Mouse (Mus musculus) layer of hippocampus, adult 9-10 months (tissue): ENCODE measurements around the gene Bcar3.

Experiments
- DNase-seq: peaks from one replicate; pipeline ENCODE4 v3.0.0; 2022; ENCODE audit warnings: low spot score

Bcar3 gene

DNA sequence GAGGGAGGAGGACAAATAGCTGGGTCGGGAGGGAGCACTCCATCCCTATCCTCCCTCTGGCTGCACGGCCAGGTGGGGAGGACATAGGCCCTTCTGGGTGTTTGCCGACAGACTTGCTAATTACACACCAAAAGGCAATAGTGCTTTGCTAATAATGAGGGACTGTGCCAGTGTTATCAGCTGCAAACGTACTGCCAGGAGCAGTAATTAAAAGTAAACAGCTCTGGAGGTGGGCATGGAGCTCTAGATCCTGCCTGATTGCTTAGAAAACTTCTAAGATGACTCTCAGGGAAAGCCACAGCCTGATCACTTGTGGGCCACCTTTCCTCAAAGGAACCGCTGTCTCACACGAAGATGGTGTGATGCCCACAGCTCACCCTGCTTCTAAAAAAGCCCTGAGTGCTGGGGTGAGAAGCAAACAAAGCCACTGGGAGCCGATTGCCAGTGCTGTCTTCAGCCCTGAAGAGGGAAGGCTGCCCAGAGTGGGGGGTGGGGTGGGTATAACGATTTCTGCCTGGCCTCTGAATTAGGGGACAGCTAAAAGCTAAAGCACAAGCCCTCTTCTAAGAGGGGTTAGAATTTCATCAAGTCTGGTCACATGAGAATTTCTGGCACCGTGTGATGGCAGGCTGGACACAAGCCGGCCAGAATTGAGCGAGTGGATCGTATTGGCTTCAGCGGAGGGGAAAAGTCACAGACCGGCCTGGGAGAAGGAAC, 189.3 kb downstream of the Bcar3 start:
- no peak for DNase-seq

DNA sequence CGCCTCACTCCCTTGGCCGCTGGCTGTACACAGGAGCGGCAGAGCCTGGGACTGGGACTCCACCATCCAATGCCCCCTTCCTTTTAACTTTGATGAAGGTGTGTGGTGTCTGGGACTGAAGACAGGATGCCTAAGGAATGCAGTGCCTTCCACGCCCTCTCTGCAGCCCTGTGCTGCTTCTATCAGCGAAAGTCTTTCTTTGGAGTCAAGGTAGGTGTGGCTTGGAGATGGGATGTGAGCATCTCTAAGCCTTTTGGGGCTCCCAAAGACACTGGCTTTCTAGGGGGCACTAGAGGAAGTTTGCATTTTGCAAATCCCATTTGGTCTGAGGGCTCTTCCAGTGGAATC, 189.8 kb downstream of the Bcar3 start:
- DNase-seq, result no peak

GRCm38 (mm10) chr3:122484301-122484700, 190.4 kb downstream of the Bcar3 start:
- no peak for DNase-seq

DNA sequence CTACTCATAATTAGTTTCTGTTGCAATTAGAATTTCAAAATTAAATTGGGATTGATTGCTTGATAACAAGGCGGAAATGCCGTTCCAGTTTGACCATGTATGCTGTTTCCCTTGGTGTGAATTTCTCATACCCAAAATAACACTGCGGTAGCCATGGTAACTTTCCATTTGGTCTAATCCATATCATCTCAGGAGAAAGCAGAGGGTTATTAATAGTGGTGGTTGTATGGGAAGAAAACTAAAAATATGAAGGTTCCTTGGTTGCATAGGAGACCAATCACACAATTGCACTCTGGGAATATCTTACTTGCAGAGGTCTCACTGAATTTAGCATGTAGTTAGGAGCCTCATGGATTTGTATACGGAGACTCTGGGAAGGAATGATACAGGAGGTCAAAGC, 191.8 kb downstream of the Bcar3 start:
- no peak for DNase-seq

- no peak for DNase-seq
These were observed 192.3 kb downstream of the Bcar3 start for GRCm38 (mm10) chr3:122486193-122486592.

- no peak for DNase-seq
These were observed 194.3 kb downstream of the Bcar3 start for GRCm38 (mm10) chr3:122488051-122488754.

DNA sequence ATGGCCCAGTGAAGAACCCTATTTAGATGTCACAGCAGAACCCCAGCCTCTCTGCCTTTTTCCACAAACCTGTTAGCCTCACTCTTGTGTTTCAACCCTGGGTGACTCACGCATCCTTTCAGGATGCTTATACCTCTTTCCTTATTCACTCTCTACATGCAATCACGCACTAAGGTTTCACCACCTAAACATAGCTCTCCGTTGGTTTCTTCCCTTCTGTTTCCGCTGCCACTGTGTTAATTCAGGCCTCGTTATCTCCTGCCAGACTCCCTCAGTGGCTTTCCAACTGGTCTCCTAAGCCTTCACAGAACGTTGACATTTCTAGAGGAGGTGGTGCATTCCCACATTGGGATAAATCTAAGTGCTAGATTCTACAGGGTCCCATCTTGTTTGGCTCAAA, 196.6 kb downstream of the Bcar3 start:
- no peak for DNase-seq

- DNase-seq, result no peak
These were observed 198.1 kb downstream of the Bcar3 start for GRCm38 (mm10) chr3:122492006-122492405.

GRCm38 (mm10) chr3:122492872-122493615, 199.1 kb downstream of the Bcar3 start:
- DNase-seq, result no peak

- no peak for DNase-seq
These were observed 200.8 kb downstream of the Bcar3 start for GRCm38 (mm10) chr3:122494764-122495163.

GRCm38 (mm10) chr3:122497871-122498270, 203.9 kb downstream of the Bcar3 start:
- DNase-seq, result no peak

DNA sequence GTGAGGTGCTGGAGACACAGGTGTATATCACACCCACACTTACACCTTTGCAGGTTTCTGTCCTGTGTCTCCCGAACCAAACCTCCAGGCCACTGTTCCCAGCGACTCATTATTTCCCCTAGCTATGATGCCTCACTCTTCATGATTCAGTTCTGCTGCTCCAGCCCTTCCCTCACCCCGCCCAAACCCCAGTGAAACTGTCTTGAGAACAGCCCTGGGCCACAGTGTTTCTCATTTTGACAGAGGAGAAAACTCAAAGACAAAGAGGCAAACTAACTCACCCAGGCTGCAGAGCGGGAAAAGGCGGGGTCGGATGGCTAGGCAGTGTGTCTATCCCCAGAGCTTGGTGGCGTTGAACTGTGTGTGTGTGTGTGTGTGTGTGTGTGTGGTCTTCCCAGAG, 204.6 kb downstream of the Bcar3 start:
- no peak for DNase-seq

DNA sequence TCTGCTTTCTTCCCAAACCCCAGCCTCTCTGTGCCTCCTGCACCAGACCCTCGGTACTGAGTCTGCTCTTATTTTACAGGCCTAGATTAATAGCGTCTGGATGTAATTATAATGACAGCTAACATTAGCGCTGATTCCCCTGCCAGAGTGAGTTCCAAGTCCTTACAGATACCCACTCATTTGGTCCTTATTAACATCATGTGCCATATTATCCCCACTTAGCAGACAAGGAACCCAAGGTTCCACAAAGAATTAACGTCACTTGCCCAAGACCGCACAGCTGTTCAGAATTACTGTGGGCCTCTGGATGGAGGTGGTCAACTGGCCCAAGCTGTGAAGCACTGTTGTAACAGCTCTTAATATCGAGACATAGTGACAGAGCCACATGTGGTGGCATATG, 205.7 kb downstream of the Bcar3 start:
- DNase-seq, result no peak

GRCm38 (mm10) chr3:122500929-122501328, 207.0 kb downstream of the Bcar3 start:
- DNase-seq, result no peak

DNA sequence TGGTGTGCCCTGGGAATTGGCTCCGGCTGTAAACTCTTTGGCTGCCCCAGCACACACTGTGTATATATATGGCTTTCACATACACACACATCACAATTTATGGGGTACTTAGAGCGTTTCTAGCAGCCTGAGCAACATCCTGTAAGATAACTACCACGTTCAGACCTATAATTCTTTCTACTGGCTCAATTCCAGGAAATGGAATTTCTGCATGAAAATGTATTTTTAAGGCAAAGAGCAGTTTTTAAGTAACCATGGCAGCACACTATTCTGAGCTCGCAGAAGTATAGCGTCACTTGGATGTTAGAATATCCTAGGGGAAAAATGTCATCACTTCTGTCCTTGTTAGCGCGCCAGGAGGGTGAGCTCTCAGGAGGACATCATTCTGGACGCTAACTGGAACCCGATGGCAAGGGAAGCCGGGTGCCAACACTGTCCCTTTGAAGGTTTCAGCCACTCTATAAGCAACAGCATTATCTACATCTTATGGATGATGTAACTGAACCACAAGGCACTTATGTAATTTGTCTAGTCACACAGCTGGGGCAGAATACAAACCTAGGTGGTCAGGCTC, 212.5 kb downstream of the Bcar3 start:
- DNase-seq, result no peak

DNA sequence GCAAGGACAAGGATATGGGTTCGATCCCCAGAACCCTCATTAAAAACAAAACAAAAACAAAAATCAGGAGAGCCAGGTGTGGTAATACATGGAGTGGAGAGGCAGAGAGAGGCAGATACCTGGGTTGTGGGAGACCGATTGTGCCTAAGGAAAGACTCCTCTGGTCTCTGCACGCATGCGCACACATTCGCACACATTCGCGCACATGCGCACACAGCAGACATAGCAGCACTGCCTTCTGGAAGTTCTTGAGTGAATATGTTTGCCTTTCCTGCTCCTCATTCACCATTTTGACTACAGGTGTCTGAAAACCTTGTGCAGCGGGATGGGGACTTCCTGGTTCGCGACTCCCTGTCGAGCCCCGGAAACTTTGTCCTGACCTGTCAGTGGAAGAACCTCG, 213.9 kb downstream of the Bcar3 start:
- no peak for DNase-seq

DNA sequence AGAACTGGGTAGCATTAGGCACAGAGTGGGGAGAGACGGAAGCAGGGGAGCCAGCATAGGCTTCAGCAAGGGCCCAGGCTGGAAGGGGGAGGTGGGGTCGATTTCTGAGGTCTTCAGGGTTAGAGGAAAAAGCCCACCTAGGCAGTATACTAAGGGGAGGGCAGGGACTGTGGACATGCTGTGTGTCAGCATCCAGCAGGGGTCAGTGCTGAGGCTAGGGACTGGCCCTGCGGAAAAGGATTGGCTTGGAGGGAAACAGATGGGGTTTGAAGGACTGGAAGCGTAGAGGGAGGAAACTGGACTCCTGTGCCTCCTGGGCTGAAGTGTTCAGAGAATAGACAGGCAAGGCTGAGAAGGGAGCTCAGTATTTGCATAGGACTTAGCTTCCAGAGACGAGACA, 215.1 kb downstream of the Bcar3 start:
- no peak for DNase-seq

DNA sequence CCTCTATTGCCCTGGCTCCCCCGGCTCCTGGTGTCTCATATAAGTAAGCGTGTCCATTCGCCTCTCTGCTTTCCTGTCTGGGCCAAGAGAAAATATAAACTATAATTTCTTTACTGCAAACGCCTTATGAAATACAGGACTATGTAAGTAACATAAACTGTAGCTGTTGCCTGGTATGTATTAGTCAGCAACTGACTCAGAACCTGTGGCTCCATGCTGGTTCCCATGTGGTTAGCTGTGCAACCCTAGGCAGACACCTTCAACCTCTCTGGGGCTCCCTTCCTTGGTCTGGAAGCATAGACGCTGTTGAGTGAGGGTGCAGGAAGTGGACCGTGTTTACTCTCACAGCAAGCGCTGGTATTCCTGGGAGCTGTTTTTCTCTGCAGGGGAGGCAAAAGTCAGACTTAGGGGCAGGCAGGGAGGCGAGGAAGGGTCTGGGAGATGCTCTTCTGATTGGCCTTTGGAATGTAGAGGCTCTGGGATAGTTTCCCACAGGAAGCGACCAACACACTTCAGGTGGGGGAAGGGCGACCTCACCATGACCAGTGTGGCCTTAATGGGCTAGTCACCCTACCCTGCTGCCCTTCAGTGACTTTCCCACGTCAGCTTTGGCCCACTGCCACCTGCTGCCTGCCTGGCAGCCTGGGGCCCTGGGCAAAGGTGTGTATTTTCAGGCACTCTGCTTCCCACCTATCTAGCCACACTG, 215.8 kb downstream of the Bcar3 start:
- DNase-seq, result no peak

- DNase-seq, result no peak
These were observed 216.4 kb downstream of the Bcar3 start for GRCm38 (mm10) chr3:122510240-122510750.

GRCm38 (mm10) chr3:122510932-122511331, 217.0 kb downstream of the Bcar3 start:
- DNase-seq, result no peak

- DNase-seq, result no peak
These were observed 218.0 kb downstream of the Bcar3 start for GRCm38 (mm10) chr3:122511721-122512619.
